Mouse (Mus musculus) G1E (cell line): Measurements from ENCODE around the gene Rgs12.

Experiments used
- CTCF ChIP-seq: IDR thresholded peaks from 2 replicates; pipeline ENCODE4 v1.5.1; 2012; ENCODE audit warnings: low read depth, low read length, inconsistent platforms, mixed read lengths
- GATA1 ChIP-seq: IDR thresholded peaks from 2 replicates; pipeline ENCODE4 v1.6.1; 2012; ENCODE audit warnings: borderline replicate concordance, low read length, inconsistent platforms, mixed read lengths
- TAL1 ChIP-seq: conservative IDR thresholded peaks from 2 replicates; pipeline ENCODE4 v1.6.1; 2012; ENCODE audit warnings: low read depth, low read length, inconsistent platforms, mixed read lengths

GRCm38 (mm10) chr5:35029755-35030154 lies 80.5 kb downstream of the Rgs12 start:
- TF ChIP-seq TAL1 (no peak), CTCF (no peak), GATA1 (no peak)
